Mouse (Mus musculus): ENCODE results near the gene Acvr2a. TPM values are rescaled to one million over a fixed set of nuclear protein-coding genes. Genes with fewer than 3 reads are reported as not detected.

Gene Acvr2a
- total and polyA plus RNA-seq, 2 experiments from 2014 or later, result 30.3 to 69.8 TPM

DNA sequence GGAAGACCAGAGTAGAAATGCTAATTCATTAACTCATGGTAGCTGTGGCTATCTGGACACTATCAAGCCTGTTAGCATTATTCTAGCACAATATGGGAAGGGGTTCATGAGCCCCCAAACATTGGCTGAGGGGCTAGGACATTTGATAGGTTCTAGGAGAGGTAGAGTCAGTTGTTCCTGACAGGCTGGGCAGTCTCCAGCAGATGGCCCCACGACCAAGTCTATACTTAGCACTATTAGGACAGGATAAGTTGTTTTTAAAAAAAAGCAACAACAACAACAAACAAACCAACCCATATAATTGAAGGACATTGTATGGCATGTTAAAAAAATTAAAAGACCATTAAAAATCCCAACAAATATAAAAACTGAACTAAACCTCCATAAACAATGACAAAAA, 100.3 kb downstream of the Acvr2a start:
- no peaks in the 10 kb centered on the region for H3K4me1 ChIP-seq (ENCODE audit: insufficient read depth, low read length)
- H3K9ac ChIP-seq (replicated peaks; ENCODE audit: low read length, poor library complexity, severe bottlenecking), result no peak overlapping the region
- no peak overlapping the region for H3K4me2 ChIP-seq (ENCODE audit: low read depth, low read length, poor library complexity, severe bottlenecking)
- peaks cover 9% of the 10 kb centered on the region; the same call in 1 of the 2 replicates for H3K36me3 ChIP-seq (ENCODE audit: insufficient read depth, low read length)
- DNase-seq (ENCODE audit: low spot score) (no peak), ATAC-seq (ENCODE audit: low FRiP score) (no peak)
- H3K4me3 ChIP-seq (ENCODE audit: low read depth, low read length), result no peak overlapping the region
- TF ChIP-seq CTCF (IDR thresholded peaks at IDR 0.05), result peak; percentile 45
- H3K27ac ChIP-seq (ENCODE audit: low read depth, low read length), result no peak overlapping the region
- no peaks in the 10 kb centered on the region for H3K9me3 ChIP-seq (ENCODE audit: low read length)
- WGBS, result 75% methylated on average over 1 of the region's 1 CpGs
- no peaks in the 10 kb centered on the region for H3K27me3 ChIP-seq (ENCODE audit: insufficient read depth, low read length)

DNA sequence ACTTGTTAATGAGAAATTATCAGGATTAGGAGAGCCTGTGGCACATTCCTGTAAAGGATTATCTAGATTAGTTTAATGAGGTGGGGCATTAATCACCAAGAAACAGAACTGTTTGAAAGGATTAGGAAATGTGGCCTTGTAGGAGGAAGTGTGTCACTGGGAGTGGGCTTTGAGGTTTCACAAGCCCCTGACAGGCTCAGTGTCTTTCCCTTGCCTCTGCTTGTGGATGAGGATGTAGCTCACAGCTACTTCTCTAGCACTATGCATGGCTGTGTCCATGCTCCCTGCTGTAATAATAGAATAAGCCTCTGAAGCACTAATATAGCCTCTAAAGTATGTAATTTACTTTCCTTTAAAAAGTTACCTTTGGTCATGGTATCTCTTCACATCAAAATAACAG, 101.9 kb downstream of the Acvr2a start:
- H3K4me3 ChIP-seq (ENCODE audit: low read depth, low read length), result no peak overlapping the region
- no peak overlapping the region for H3K4me2 ChIP-seq (ENCODE audit: low read depth, low read length, poor library complexity, severe bottlenecking)
- H3K9me3 ChIP-seq (ENCODE audit: low read length), result no peaks in the 10 kb centered on the region
- no peak for TF ChIP-seq CTCF (IDR thresholded peaks at IDR 0.05)
- no peak overlapping the region for H3K27ac ChIP-seq (ENCODE audit: low read depth, low read length)
- H3K27me3 ChIP-seq (ENCODE audit: insufficient read depth, low read length), result no peaks in the 10 kb centered on the region
- no peak for ATAC-seq (ENCODE audit: low FRiP score)
- H3K36me3 ChIP-seq (ENCODE audit: insufficient read depth, low read length), result peaks cover 6% of the 10 kb centered on the region; the same call in 1 of the 2 replicates
- DNase-seq (ENCODE audit: low spot score), result no peak
- no peaks in the 10 kb centered on the region for H3K4me1 ChIP-seq (ENCODE audit: insufficient read depth, low read length)
- no peak overlapping the region for H3K9ac ChIP-seq (replicated peaks; ENCODE audit: low read length, poor library complexity, severe bottlenecking)

DNA sequence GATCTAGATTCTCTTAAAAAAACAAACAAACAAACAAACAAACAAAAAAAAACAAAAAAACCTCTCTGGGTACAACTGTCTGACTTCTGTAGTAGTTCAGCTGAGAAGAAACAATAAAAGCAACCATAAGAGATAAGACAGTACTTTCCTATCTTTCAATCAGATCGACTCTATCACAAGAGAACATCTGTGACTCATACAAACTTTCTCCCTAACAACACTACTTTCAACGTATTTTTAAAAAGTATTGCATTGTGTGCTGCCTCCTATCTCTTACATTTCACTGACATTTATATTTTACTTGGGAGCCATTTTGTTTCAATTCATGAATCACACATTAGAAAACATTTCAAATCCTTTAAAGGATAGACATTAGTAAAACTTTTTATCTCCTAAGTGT, 121.1 kb downstream of the Acvr2a start:
- DNase-seq (ENCODE audit: low spot score) (no peak), ATAC-seq (ENCODE audit: low FRiP score) (no peak)
- Histone ChIP-seq H3K4me2 (ENCODE audit: low read depth, low read length, poor library complexity, severe bottlenecking) (no peak overlapping the region), H3K4me1 (ENCODE audit: insufficient read depth, low read length) (no peaks in the 10 kb centered on the region), H3K9ac (replicated peaks; ENCODE audit: low read length, poor library complexity, severe bottlenecking) (no peak overlapping the region), H3K9me3 (ENCODE audit: low read length) (no peaks in the 10 kb centered on the region), H3K27me3 (ENCODE audit: insufficient read depth, low read length) (no peaks in the 10 kb centered on the region), H3K4me3 (ENCODE audit: low read depth, low read length) (no peak overlapping the region), H3K27ac (ENCODE audit: low read depth, low read length) (no peak overlapping the region), H3K36me3 (ENCODE audit: insufficient read depth, low read length) (peaks cover 6% of the 10 kb centered on the region; the same call in 1 of the 2 replicates)
- 86% methylated on average over 2 of the region's 2 CpGs for WGBS
- TF ChIP-seq CTCF (IDR thresholded peaks at IDR 0.05), result no peak

DNA sequence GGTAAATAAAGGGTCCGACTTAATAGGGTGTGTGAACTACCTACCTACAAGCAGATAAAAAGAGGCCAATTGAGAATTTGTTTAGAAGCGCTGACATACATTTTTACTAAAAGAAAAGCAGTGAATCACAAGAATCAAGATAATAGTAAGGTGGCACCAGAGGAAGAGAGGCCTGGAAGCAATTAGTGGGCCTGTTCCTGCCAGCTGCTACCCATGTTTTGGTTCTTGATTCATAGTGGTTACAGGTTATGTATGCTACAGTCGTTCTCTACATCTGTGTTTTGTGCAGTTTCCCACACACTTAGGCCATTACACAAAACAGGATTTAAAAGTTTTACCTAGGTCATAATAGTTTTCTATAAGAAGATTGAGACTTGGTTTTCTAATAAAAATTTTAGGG, 133.9 kb downstream of the Acvr2a start:
- H3K4me3 ChIP-seq (ENCODE audit: low read depth, low read length), result peak overlapping the region; percentile 76; the same call in 1 of the 2 replicates
- no peaks in the 10 kb centered on the region for H3K9me3 ChIP-seq (ENCODE audit: low read length)
- H3K4me2 ChIP-seq (ENCODE audit: low read depth, low read length, poor library complexity, severe bottlenecking), result peak overlapping the region; percentile 57
- no peaks in the 10 kb centered on the region for H3K27me3 ChIP-seq (ENCODE audit: insufficient read depth, low read length)
- H3K9ac ChIP-seq (replicated peaks; ENCODE audit: low read length, poor library complexity, severe bottlenecking), result no peak overlapping the region
- no peak overlapping the region for H3K27ac ChIP-seq (ENCODE audit: low read depth, low read length)
- WGBS, result 79% methylated on average over 3 of the region's 3 CpGs
- no peaks in the 10 kb centered on the region for H3K36me3 ChIP-seq (ENCODE audit: insufficient read depth, low read length)
- no peak for DNase-seq (ENCODE audit: low spot score)
- ATAC-seq (ENCODE audit: low FRiP score), result no peak
- no peaks in the 10 kb centered on the region for H3K4me1 ChIP-seq (ENCODE audit: insufficient read depth, low read length)
- no peak for TF ChIP-seq CTCF (IDR thresholded peaks at IDR 0.05)

DNA sequence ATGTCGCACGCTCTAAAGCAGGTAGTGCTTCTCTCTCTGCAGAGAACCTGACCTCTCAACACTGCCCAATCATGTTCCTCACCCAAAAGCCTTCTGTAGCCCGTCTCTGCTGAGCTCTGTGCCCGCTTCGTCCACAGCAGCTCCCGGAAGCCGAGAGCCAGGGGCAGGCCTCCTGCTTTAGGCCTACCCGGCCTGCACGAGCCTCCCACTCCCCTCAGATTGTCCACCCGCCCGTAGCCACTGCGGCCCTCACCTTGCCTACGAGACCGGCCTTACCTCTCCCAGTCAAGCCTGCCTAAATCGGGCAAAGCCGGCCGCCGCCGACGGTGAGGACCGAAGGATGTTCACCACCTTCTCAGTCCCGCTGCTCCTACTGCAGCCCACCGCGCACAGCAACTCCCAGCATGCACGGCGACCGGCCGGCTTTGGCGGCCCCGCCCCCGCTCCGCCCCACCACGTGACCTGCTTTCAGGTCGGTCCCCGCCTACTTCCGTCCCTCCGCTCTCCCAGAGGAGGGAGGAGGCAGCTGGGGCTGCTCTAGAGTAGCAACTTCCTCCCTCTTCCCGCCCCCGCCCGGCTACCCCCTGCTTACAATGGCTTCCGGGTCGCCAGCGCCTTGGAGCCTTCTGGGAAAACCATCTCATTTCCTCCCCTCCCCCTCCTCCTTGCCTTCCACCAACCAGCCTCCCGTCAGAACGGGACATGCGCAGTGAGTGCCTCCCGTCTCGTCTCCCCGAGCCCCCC, 135.1 kb downstream of the Acvr2a start, which contains the start of gene Mbd5:
TSS of gene Mbd5 (plus strand) at position 668 of the 744 bp plus-strand sequence.
- WGBS, result under 1% methylated on average over 38 of the region's 49 CpGs
- peak within 1 kb of the TSS; percentile 76 for H3K4me3 ChIP-seq (ENCODE audit: low read depth, low read length)
- ATAC-seq (ENCODE audit: low FRiP score), result peak; percentile 99

DNA sequence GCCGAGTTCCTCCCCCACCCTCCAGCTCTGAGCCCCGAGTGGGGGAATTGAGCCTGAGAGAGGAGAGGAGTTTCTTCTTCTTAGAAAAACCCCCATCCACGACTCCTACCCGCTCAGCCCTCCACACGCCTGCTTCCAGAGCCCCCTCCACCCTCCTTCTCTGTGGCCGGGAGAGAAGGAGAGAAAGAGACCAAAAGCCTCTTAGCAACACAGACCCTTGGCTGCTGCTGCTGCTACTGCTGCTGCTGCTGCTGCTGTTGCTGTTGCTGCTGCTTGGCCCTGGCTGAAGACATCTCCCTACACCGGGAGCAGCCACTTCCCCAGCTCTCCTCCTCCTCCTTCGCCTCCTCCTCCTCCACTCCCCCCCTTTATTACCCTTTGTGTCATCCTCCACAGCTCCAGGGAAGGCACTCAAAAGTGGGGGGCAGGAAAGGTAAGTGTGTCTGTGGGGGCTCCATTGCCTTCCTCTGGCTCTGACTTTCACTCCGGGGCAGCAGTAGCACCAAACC, 135.9 kb downstream of the Acvr2a start:
- WGBS, result 0% methylated on average over 7 of the region's 9 CpGs
- no peaks in the 10 kb centered on the region for H3K27me3 ChIP-seq (ENCODE audit: insufficient read depth, low read length)
- peak overlapping the region; percentile 76 for H3K4me3 ChIP-seq (ENCODE audit: low read depth, low read length)
- no peaks in the 10 kb centered on the region for H3K4me1 ChIP-seq (ENCODE audit: insufficient read depth, low read length)
- DNase-seq (ENCODE audit: low spot score), result peak; percentile 49
- no peaks in the 10 kb centered on the region for H3K36me3 ChIP-seq (ENCODE audit: insufficient read depth, low read length)
- no peaks in the 10 kb centered on the region for H3K9me3 ChIP-seq (ENCODE audit: low read length)
- TF ChIP-seq CTCF (IDR thresholded peaks at IDR 0.05), result no peak
- H3K9ac ChIP-seq (replicated peaks; ENCODE audit: low read length, poor library complexity, severe bottlenecking), result peak overlapping the region; percentile 81
- peak; percentile 58 for ATAC-seq (ENCODE audit: low FRiP score)
- H3K27ac ChIP-seq (ENCODE audit: low read depth, low read length), result peak overlapping the region; percentile 95
- H3K4me2 ChIP-seq (ENCODE audit: low read depth, low read length, poor library complexity, severe bottlenecking), result peak overlapping the region; percentile 48

More for the DNA sequence above, 135.1 kb downstream of the Acvr2a start, which contains the start of gene Mbd5:
- H3K27ac ChIP-seq (ENCODE audit: low read depth, low read length), result peak within 1 kb of the TSS; percentile 95
- H3K9ac ChIP-seq (replicated peaks; ENCODE audit: low read length, poor library complexity, severe bottlenecking), result peak within 1 kb of the TSS; percentile 93
- DNase-seq (ENCODE audit: low spot score), result peak; percentile 99
- no peaks in the 10 kb centered on the region for H3K4me1 ChIP-seq (ENCODE audit: insufficient read depth, low read length)
- H3K27me3 ChIP-seq (ENCODE audit: insufficient read depth, low read length), result no peaks in the 10 kb centered on the region
- TF ChIP-seq CTCF (IDR thresholded peaks at IDR 0.05), result no peak
- H3K4me2 ChIP-seq (ENCODE audit: low read depth, low read length, poor library complexity, severe bottlenecking), result peak within 1 kb of the TSS; percentile 57
- H3K36me3 ChIP-seq (ENCODE audit: insufficient read depth, low read length), result no peaks in the 10 kb centered on the region
- H3K9me3 ChIP-seq (ENCODE audit: low read length), result no peaks in the 10 kb centered on the region

Data from midbrain, postnatal 0 days (tissue).